Mouse (Mus musculus): ENCODE data around the gene Wdr83os. TPM values are rescaled to one million over a fixed set of nuclear protein-coding genes. Genes with fewer than 3 reads are reported as not detected.

Wdr83os gene
- total and polyA plus RNA-seq, 3 experiments: 40.9 to 103 (median 43.5) TPM

DNA sequence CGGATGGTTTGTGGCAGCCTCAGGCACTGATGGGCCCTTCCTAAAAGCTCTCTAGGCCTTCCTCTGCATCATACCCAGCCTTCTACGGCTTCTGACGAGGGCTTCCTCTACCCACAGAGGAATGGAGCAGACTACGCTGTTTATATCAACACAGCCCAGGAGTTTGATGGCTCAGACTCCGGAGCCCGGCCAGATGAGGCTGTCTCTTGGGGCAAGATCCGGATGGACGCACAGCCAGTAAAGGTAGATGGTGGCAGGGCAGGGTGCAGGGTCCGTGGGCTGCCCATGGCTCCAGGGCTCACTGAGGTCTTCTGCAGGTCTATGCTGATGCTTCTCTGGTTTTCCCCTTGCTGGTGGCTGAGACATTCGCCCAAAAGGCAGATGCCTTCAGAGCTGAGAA is 5.9 kb upstream of the Wdr83os start:
- no peak overlapping the region for H3K27ac ChIP-seq (ENCODE audit: insufficient read depth, low read depth)

DNA sequence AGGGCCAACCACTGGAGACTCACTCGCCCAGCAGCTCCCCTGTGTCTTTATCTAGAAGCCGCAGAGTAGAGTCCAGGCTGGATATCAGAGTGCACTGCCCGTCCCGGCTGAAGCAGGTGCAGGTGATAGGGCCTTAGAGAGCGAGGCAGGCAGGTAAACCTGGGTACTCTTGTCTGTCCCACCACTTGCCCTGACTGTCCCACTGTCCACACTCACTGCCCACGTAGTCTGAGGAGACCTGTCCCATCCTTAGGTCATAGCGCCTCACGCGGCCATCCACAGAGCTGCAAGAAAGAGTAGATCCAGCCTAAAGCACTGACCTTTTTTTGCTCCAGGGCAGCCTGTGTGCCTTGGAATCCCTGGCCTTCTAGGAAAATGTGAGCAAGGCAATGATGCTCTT is 4.5 kb upstream of the Wdr83os start:
- no peaks in the 10 kb centered on the region for H3K27me3 ChIP-seq (replicated peaks)
- H3K79me2 ChIP-seq (replicated peaks; ENCODE audit: control insufficient read depth, extremely low read depth, insufficient read depth, poor library complexity, severe bottlenecking): peaks cover 17% of the 10 kb centered on the region
- in situ Hi-C loops (cut with MboI; ENCODE audit: low pct_ligation_motif_present, low pct_unique_long_range_greater_than_20kb, low sequenced_read_pairs) (no loop called here), dilution Hi-C loops (cut with MboI; ENCODE audit: extremely low pct_ligation_motif_present, extremely low pct_unique_long_range_greater_than_20kb, low sequenced_read_pairs) (no loop called here)
- H3K4me3 ChIP-seq (replicated peaks in 1 of 3; ENCODE audit: low read depth in 2 of 3, low read length in 2 of 3, poor library complexity in 1 of 3): no peak overlapping the region
- H3K27ac ChIP-seq (ENCODE audit: insufficient read depth, low read depth): no peak overlapping the region
- TF ChIP-seq USF2 (conservative IDR thresholded peaks at IDR 0.05; ENCODE audit: low read depth, low read length) (no peak), CTCF (conservative IDR thresholded peaks at IDR 0.05 in 1 of 2, IDR thresholded peaks at IDR 0.05 in 1 of 2; ENCODE audit: low read depth in 2 of 2, low read length in 2 of 2) (peak in 1 of 2 experiments; percentile 18; a peak in 3 of 4 replicates), MAX (IDR thresholded peaks at IDR 0.05; ENCODE audit: low read length) (no peak), ELF1 (IDR thresholded peaks at IDR 0.05; ENCODE audit: low read depth, low read length) (no peak)
- H3K4me1 ChIP-seq (ENCODE audit: control insufficient read depth in 1 of 2, insufficient read depth in 2 of 2): peaks cover 6 to 27% of the 10 kb centered on the region in 2 experiments
- H3K9me3 ChIP-seq (replicated peaks; ENCODE audit: low read length): no peaks in the 10 kb centered on the region
- DNase-seq (ENCODE audit: extremely low read depth): no peak
- H3K4me2 ChIP-seq (ENCODE audit: insufficient read depth, low read depth, poor library complexity, severe bottlenecking): no peak overlapping the region
- H3K9ac ChIP-seq (ENCODE audit: insufficient read depth, low read depth): no peak overlapping the region
- peaks cover 47 to 65% of the 10 kb centered on the region in 2 experiments for H3K36me3 ChIP-seq (replicated peaks in 1 of 2; ENCODE audit: control insufficient read depth in 1 of 2, insufficient read depth in 1 of 2, low read length in 1 of 2)

More for the DNA sequence above, 5.9 kb upstream of the Wdr83os start:
- peaks cover 17% of the 10 kb centered on the region for H3K79me2 ChIP-seq (replicated peaks; ENCODE audit: control insufficient read depth, extremely low read depth, insufficient read depth, poor library complexity, severe bottlenecking)
- in situ Hi-C loops (cut with MboI; ENCODE audit: low pct_ligation_motif_present, low pct_unique_long_range_greater_than_20kb, low sequenced_read_pairs) (loop anchor here (5.0 kb wide), 1 partner anchor 98 kb away; no protein-coding TSS in a partner anchor), dilution Hi-C loops (cut with MboI; ENCODE audit: extremely low pct_ligation_motif_present, extremely low pct_unique_long_range_greater_than_20kb, low sequenced_read_pairs) (no loop called here)
- H3K4me2 ChIP-seq (ENCODE audit: insufficient read depth, low read depth, poor library complexity, severe bottlenecking): no peak overlapping the region
- no peaks in the 10 kb centered on the region for H3K27me3 ChIP-seq (replicated peaks)
- no peak overlapping the region for H3K4me3 ChIP-seq (replicated peaks in 1 of 3; ENCODE audit: low read depth in 2 of 3, low read length in 2 of 3, poor library complexity in 1 of 3)
- TF ChIP-seq USF2 (conservative IDR thresholded peaks at IDR 0.05; ENCODE audit: low read depth, low read length): no peak
- peaks cover 6 to 32% of the 10 kb centered on the region in 2 experiments for H3K4me1 ChIP-seq (ENCODE audit: control insufficient read depth in 1 of 2, insufficient read depth in 2 of 2)
- no peak for DNase-seq (ENCODE audit: extremely low read depth)
- H3K36me3 ChIP-seq (replicated peaks in 1 of 2; ENCODE audit: control insufficient read depth in 1 of 2, insufficient read depth in 1 of 2, low read length in 1 of 2): peaks cover 47 to 64% of the 10 kb centered on the region in 2 experiments
- no peaks in the 10 kb centered on the region for H3K9me3 ChIP-seq (replicated peaks; ENCODE audit: low read length)
- no peak overlapping the region for H3K9ac ChIP-seq (ENCODE audit: insufficient read depth, low read depth)

DNA sequence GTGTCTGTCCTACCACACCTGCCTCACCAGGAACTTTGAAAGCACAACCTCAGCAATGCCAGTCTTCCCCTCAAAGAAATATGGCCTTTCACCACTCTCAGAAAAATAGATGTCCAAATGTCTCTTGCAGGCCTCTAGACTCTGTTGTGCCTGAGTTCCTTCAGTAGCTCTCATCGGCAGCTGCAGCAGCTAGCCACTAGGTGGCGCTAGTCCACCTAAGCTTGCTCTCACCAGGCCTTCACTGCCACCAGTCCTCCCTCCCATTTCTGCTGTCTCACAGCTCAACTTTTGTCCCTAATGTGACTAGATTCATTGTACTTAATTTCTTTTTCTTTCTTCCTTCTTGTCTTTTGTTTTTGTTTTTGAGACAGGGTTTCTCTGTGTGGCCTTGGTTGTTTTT is 3.5 kb upstream of the Wdr83os start:
- Histone ChIP-seq H3K27ac (ENCODE audit: insufficient read depth, low read depth) (no peak overlapping the region), H3K9me3 (replicated peaks; ENCODE audit: low read length) (no peaks in the 10 kb centered on the region), H3K27me3 (replicated peaks) (no peaks in the 10 kb centered on the region), H3K79me2 (replicated peaks; ENCODE audit: control insufficient read depth, extremely low read depth, insufficient read depth, poor library complexity, severe bottlenecking) (peaks cover 23% of the 10 kb centered on the region), H3K4me1 (ENCODE audit: control insufficient read depth in 1 of 2, insufficient read depth in 2 of 2) (peaks cover 6 to 34% of the 10 kb centered on the region in 2 experiments), H3K4me3 (replicated peaks in 1 of 3; ENCODE audit: low read depth in 2 of 3, low read length in 2 of 3, poor library complexity in 1 of 3) (no peak overlapping the region), H3K4me2 (ENCODE audit: insufficient read depth, low read depth, poor library complexity, severe bottlenecking) (no peak overlapping the region), H3K9ac (ENCODE audit: insufficient read depth, low read depth) (no peak overlapping the region), H3K36me3 (replicated peaks in 1 of 2; ENCODE audit: control insufficient read depth in 1 of 2, insufficient read depth in 1 of 2, low read length in 1 of 2) (peaks cover 47 to 65% of the 10 kb centered on the region in 2 experiments)
- dilution Hi-C loops (cut with MboI; ENCODE audit: extremely low pct_ligation_motif_present, extremely low pct_unique_long_range_greater_than_20kb, low sequenced_read_pairs) (no loop called here), in situ Hi-C loops (cut with MboI; ENCODE audit: low pct_ligation_motif_present, low pct_unique_long_range_greater_than_20kb, low sequenced_read_pairs) (no loop called here)
- peak; percentile 86 for DNase-seq (ENCODE audit: extremely low read depth)
- TF ChIP-seq MAFK (IDR thresholded peaks at IDR 0.05; ENCODE audit: insufficient replicate concordance, low read length) (no peak), CTCF (conservative IDR thresholded peaks at IDR 0.05 in 1 of 2, IDR thresholded peaks at IDR 0.05 in 1 of 2; ENCODE audit: low read depth in 2 of 2, low read length in 2 of 2) (peak; percentile 95 to 98), EP300 (IDR thresholded peaks at IDR 0.05; ENCODE audit: low read length) (no peak), MYC (IDR thresholded peaks at IDR 0.05; ENCODE audit: low read depth, low read length) (peak; percentile 68; the same call in 1 of the 2 replicates), ZKSCAN1 (IDR thresholded peaks at IDR 0.05; ENCODE audit: borderline replicate concordance, low read depth, low read length) (no peak), ZC3H11A (IDR thresholded peaks at IDR 0.05; ENCODE audit: low read depth, low read length) (0 out of 2 replicates have a peak, but pooled peaks have one; percentile 17), RCOR1 (conservative IDR thresholded peaks at IDR 0.05; ENCODE audit: low read depth, low read length) (no peak), MAX (IDR thresholded peaks at IDR 0.05; ENCODE audit: low read length) (peak; percentile 38; the same call in 1 of the 2 replicates), SIN3A (IDR thresholded peaks at IDR 0.05; ENCODE audit: low read length) (no peak), PAX5 (IDR thresholded peaks at IDR 0.05; ENCODE audit: low read length) (no peak), SMC3 (IDR thresholded peaks at IDR 0.05; ENCODE audit: low read depth, low read length) (peak; percentile 78), NRF1 (IDR thresholded peaks at IDR 0.05; ENCODE audit: low read depth, low read length) (no peak), ZMIZ1 (IDR thresholded peaks at IDR 0.05; ENCODE audit: low read depth, low read length) (no peak), IRF4 (IDR thresholded peaks at IDR 0.05; ENCODE audit: low read depth, low read length) (peak; percentile 57), MEF2A (IDR thresholded peaks at IDR 0.05; ENCODE audit: borderline replicate concordance, low read depth, low read length) (0 out of 2 replicates have a peak, but pooled peaks have one; percentile 30), ELF1 (IDR thresholded peaks at IDR 0.05; ENCODE audit: low read depth, low read length) (0 out of 2 replicates have a peak, but pooled peaks have one; percentile 13), TBP (conservative IDR thresholded peaks at IDR 0.05; ENCODE audit: low read depth, low read length) (no peak), POLR2AphosphoS2 (IDR thresholded peaks at IDR 0.05; ENCODE audit: low read depth, low read length) (no peak), JUN (IDR thresholded peaks at IDR 0.05; ENCODE audit: insufficient read depth, low read depth, low read length) (no peak), POLR2A (IDR thresholded peaks at IDR 0.05; ENCODE audit: low read depth, low read length) (no peak), USF2 (conservative IDR thresholded peaks at IDR 0.05; ENCODE audit: low read depth, low read length) (no peak), RAD21 (IDR thresholded peaks at IDR 0.05; ENCODE audit: low read depth, low read length) (peak; percentile 85), TCF12 (IDR thresholded peaks at IDR 0.05; ENCODE audit: low read depth, low read length) (0 out of 2 replicates have a peak, but pooled peaks have one; percentile 32), NELFE (IDR thresholded peaks at IDR 0.05; ENCODE audit: low read depth, low read length) (peak; percentile 68), CHD2 (IDR thresholded peaks at IDR 0.05; ENCODE audit: low read length) (no peak)
